Mouse (Mus musculus): ENCODE measurements around the gene Tmprss11a. TPM values are rescaled to one million over a fixed set of nuclear protein-coding genes. Genes with fewer than 3 reads are reported as not detected.

The Tmprss11a gene
- not detected in 2 replicates for polyA plus RNA-seq (2015; fragmentation: Nextera tagmentation; extraction: Ambion mirVana)

DNA sequence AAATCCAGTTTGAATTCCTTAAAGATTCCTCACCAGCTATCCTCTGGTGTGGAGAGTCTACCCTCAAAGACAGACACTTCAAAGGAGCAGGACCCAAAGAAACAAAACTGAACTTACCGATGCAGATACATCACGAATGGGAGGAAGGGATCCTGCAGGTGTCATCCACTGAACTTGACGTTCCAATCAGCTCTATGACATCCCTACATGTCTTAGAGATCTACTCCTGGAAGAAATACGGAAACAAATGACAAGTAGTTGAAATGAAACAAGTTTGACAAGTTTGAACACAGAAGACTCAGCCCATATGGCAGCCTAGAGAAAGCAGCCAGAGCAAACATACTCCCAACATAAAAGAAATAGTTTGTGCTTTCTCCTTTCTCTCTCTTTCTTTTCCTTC is at the start of gene Tmprss11a:
Gene Tmprss11a (minus strand): TSS at position 101 of the 400 bp plus-strand sequence.

DNA sequence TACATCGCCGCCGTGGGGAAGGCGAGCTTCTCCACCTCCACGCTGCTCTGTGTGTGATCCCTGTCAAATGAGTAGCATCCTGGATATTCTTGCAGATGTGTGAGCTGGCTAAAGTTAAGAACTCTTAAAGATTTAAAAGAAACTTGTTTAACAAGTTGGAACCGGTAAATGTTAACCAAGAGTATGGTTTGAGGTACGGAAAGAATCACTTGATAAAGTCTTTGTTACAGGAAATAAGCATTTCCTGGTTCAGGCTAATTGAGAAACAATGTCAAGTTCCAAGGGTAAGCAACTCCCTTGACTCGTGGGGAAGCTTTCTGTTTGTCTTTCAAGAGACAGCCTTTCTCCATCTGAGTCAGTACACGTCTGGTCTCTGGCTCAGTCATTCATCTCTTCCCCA is 49.7 kb upstream of the Tmprss11a start, which contains the start of gene Tmprss11g:
Gene Tmprss11g (minus strand): TSS at position 101 of the 400 bp plus-strand sequence.

DNA sequence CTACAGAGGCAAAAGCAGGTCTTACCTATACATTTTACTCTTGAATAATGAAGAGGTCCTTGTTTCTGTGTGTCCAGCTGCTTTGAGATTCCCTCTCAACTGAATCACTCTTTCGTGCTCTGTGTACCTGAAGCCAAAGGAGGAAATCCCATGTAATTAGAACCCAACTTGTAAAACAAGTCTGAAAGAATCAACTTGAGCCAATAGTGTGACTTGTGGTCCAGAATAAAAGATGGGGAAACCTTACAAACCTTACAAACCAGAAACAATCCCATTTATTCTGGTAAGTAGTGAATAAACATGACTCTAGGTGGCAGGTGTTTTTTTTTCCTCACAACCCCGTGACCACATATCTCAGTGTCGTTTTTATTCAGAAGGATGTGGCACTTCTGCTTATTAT is 95.5 kb downstream of the Tmprss11a start, which contains the start of gene Tmprss11d:
Gene Tmprss11d (minus strand): TSS at position 101 of the 400 bp plus-strand sequence.

Other genes with a start within 250 kb of the Tmprss11a start
- gene Tmprss11c, start 179.7 kb downstream of the Tmprss11a start, polyA plus RNA-seq (2015; fragmentation: Nextera tagmentation; extraction: Ambion mirVana), result not detected in 2 replicates
- not detected in 2 replicates for gene Tmprss11d, start 95.6 kb downstream of the Tmprss11a start, polyA plus RNA-seq (2015; fragmentation: Nextera tagmentation; extraction: Ambion mirVana)
- gene Tmprss11g, start 49.6 kb upstream of the Tmprss11a start, polyA plus RNA-seq (2015; fragmentation: Nextera tagmentation; extraction: Ambion mirVana), result not detected in 2 replicates
- 0.06 TPM in 1 of 2 replicates, not detected in the other for gene Tmprss11f, start 163.4 kb upstream of the Tmprss11a start, polyA plus RNA-seq (2015; fragmentation: Nextera tagmentation; extraction: Ambion mirVana)
- not detected in 2 replicates for gene Tmprss11b, start 207.4 kb upstream of the Tmprss11a start, polyA plus RNA-seq (2015; fragmentation: Nextera tagmentation; extraction: Ambion mirVana)

Data from adrenal gland, postnatal 0 days (tissue).